Mouse (Mus musculus) thymus, adult 2 months (tissue): ENCODE data around the gene Lrrc72. TPM values are rescaled to one million over a fixed set of nuclear protein-coding genes. Genes with fewer than 3 reads are reported as not detected.

ENCODE experiments used
- DNase-seq: peaks from one replicate; pipeline ENCODE4 v3.0.0; 2021
- H3K27ac ChIP-seq: fragments of 200-500 bp; 2 replicates; pipeline ENCODE4 v1.5.1; 2012; ENCODE audit warnings: low read length, control low read depth; ENCODE audit not compliant: control insufficient read depth, insufficient read depth
- H3K27me3 ChIP-seq: fragments of 200-500 bp; 2 replicates; pipeline ENCODE4 v1.6.1; 2012; ENCODE audit warnings: mild to moderate bottlenecking, low read length, moderate library complexity, mixed read lengths; ENCODE audit not compliant: control insufficient read depth, insufficient read depth
- H3K36me3 ChIP-seq: fragments of 200-500 bp; 2 replicates; pipeline ENCODE4 v1.6.1; 2012; ENCODE audit warnings: mild to moderate bottlenecking, low read length, moderate library complexity; ENCODE audit not compliant: control insufficient read depth, insufficient read depth
- H3K4me1 ChIP-seq: fragments of 200-500 bp; replicated peaks from 2 replicates; pipeline ENCODE4 v1.6.1; 2012; ENCODE audit warnings: low read length; ENCODE audit not compliant: control insufficient read depth, insufficient read depth
- H3K4me3 ChIP-seq: fragments of 200-500 bp; 2 replicates; pipeline ENCODE4 v1.5.1; 2012; ENCODE audit warnings: mild to moderate bottlenecking, low read length, control low read depth, moderate library complexity; ENCODE audit not compliant: control insufficient read depth, insufficient read depth
- CTCF ChIP-seq: fragments of 200-500 bp; IDR thresholded peaks from 2 replicates; pipeline ENCODE4 v1.5.1; 2012; ENCODE audit warnings: mild to moderate bottlenecking, control low read depth, low read length, moderate library complexity, borderline replicate concordance; ENCODE audit not compliant: control insufficient read depth, poor library complexity, insufficient read depth; ENCODE audit errors: extremely low read depth
- POLR2A ChIP-seq: fragments of 200-500 bp; IDR thresholded peaks from 2 replicates; pipeline ENCODE4 v1.6.1; 2012; ENCODE audit warnings: mild to moderate bottlenecking, low read length, control low read depth, moderate library complexity; ENCODE audit not compliant: control insufficient read depth, poor library complexity, insufficient read depth; ENCODE audit errors: extremely low read depth
- WGBS: fragments of 180-500 bp; shearing (Covaris S2); methylation state at CpG from one replicate; pipeline ENCODE4 v1.1.7; 2018; 5-methylcytosine and 5-hydroxymethylcytosine counted together
- polyA plus RNA-seq: library from polyadenylated mRNA; depleted of rRNA; stranded (reverse); fragments of >200 nt; gene quantifications from 2 replicates; pipeline ENCODE4 v1.2.3, GENCODE M21; 2012

The Lrrc72 gene
- polyA plus RNA-seq, 1 experiment, result not detected

GRCm38 (mm10) chr12:36262116-36262721 is 9.0 kb upstream of the Lrrc72 start:
- WGBS, result 94% methylated on average over 11 of the region's 11 CpGs
- no peaks in the 10 kb centered on the region for H3K36me3 ChIP-seq
- DNase-seq, result no peak
- H3K27ac ChIP-seq, result no peak overlapping the region
- no peak overlapping the region for H3K4me3 ChIP-seq
- no peaks in the 10 kb centered on the region for H3K27me3 ChIP-seq
- H3K4me1 ChIP-seq, result no peaks in the 10 kb centered on the region
- TF ChIP-seq CTCF (no peak), POLR2A (no peak)

GRCm38 (mm10) chr12:36255413-36255812 is 2.2 kb upstream of the Lrrc72 start:
- Histone ChIP-seq H3K36me3 (no peaks in the 10 kb centered on the region), H3K27ac (no peak overlapping the region), H3K4me3 (no peak overlapping the region), H3K4me1 (no peaks in the 10 kb centered on the region), H3K27me3 (no peaks in the 10 kb centered on the region)
- no peak for DNase-seq
- 64% methylated on average over 5 of the region's 5 CpGs for WGBS
- no peak for TF ChIP-seq CTCF
- TF ChIP-seq POLR2A, result no peak

DNA sequence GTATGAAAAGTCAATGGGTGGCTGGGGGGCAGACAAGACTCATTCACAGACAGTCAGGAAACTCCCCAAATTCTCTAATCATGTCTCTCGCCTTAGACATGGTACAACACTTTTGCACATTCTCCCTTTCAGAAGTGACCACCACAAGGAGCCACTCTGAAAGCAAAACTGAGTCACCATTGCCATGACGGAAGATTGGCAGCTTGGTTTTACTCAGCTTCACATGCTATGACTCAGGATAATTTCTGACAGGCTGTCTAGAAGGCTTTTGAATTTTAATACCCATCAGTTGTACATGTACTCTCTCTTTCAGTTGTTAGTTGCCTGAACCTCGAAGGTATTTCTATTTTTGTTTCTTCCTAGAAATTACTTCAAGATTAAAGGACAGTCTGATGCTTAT is 12.0 kb downstream of the Lrrc72 start:
- TF ChIP-seq POLR2A (no peak), CTCF (no peak)
- no peaks in the 10 kb centered on the region for H3K4me1 ChIP-seq
- WGBS, result 79% methylated on average over 3 of the region's 3 CpGs
- no peaks in the 10 kb centered on the region for H3K27me3 ChIP-seq
- H3K4me3 ChIP-seq, result no peak overlapping the region
- no peak for DNase-seq
- H3K27ac ChIP-seq, result no peak overlapping the region
- H3K36me3 ChIP-seq, result no peaks in the 10 kb centered on the region

GRCm38 (mm10) chr12:36231386-36231785 is 21.8 kb downstream of the Lrrc72 start:
- Histone ChIP-seq H3K4me1 (no peaks in the 10 kb centered on the region), H3K27ac (no peak overlapping the region), H3K4me3 (no peak overlapping the region), H3K27me3 (no peaks in the 10 kb centered on the region), H3K36me3 (no peaks in the 10 kb centered on the region)
- 97% methylated on average over 2 of the region's 2 CpGs for WGBS
- DNase-seq, result no peak
- TF ChIP-seq POLR2A, result no peak
- no peak for TF ChIP-seq CTCF

GRCm38 (mm10) chr12:36224392-36224791 is 28.8 kb downstream of the Lrrc72 start:
- H3K4me1 ChIP-seq, result no peaks in the 10 kb centered on the region
- DNase-seq, result no peak
- no peak overlapping the region for H3K4me3 ChIP-seq
- no peak overlapping the region for H3K27ac ChIP-seq
- TF ChIP-seq POLR2A, result no peak
- H3K36me3 ChIP-seq, result no peaks in the 10 kb centered on the region
- no peaks in the 10 kb centered on the region for H3K27me3 ChIP-seq
- WGBS, result 88% methylated on average over 4 of the region's 4 CpGs

DNA sequence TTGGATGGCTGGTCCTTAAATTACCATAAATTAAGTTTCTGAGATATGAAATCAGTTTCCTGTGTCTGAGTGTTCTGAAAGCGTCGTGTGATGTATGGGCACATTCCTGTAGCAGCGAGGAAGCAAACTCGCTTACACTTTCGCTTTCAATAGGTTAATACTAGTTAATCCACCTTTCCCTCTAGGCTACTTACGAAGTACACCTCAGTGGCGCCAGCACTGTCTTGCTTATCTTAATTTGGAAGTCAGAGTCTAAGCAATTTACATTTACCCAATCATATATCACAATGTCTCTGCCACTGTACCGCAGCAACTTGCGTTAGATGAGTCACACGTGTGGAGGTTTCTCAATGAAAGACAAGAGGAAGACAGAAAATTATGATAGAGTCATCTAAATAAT is 36.3 kb downstream of the Lrrc72 start:
- DNase-seq, result no peak
- H3K27me3 ChIP-seq, result no peaks in the 10 kb centered on the region
- peaks cover 3% of the 10 kb centered on the region for H3K4me1 ChIP-seq
- H3K27ac ChIP-seq, result no peak overlapping the region
- 22% methylated on average over 10 of the region's 10 CpGs for WGBS
- no peaks in the 10 kb centered on the region for H3K36me3 ChIP-seq
- no peak overlapping the region for H3K4me3 ChIP-seq
- TF ChIP-seq POLR2A (no peak), CTCF (no peak)

- no peak for DNase-seq
- H3K27me3 ChIP-seq, result no peaks in the 10 kb centered on the region
- no peaks in the 10 kb centered on the region for H3K36me3 ChIP-seq
- no peak overlapping the region for H3K4me3 ChIP-seq
- no peak overlapping the region for H3K27ac ChIP-seq
- no peak for TF ChIP-seq POLR2A
- TF ChIP-seq CTCF, result no peak
- 88% methylated on average over 4 of the region's 4 CpGs for WGBS
- peaks cover 3% of the 10 kb centered on the region for H3K4me1 ChIP-seq
Measured at GRCm38 (mm10) chr12:36216230-36216629, 37.0 kb downstream of the Lrrc72 start.
